In the genomic region with DNA sequence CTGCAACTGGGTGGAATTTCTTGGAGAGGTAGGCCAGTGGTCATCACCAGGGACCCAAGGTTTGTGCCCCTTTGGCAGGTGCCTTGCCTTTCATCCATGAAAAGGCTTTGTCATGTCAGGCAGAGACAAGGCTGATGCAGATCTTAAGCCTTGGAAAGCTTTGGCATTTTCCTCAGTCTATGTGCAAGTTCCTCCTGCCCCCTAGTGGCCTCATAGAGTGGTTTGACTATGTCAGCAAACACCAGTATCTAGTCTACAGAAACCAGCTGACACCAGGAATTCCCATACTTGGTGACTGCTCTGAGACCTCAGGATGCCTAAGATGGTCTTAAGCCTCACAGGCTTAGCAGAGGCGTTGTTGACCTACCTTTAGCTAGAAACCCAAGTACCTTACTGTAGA, we compare ENCODE assay signal across 8 mouse cellular contexts. TPM values are rescaled to one million over a fixed set of nuclear protein-coding genes. Genes with fewer than 3 reads are reported as not detected.
DNase-seq lines count a peak whose midpoint lies in the region; ATAC-seq lines count a peak whose summit lies in the region.

No protein-coding gene starts in this region.

- no peaks in the 10 kb centered on the region for H3K36me3 ChIP-seq in forebrain, embryonic 14.5 days (ENCODE audit: control insufficient read depth, insufficient read depth, low read length)
- no peaks in the 10 kb centered on the region for H3K36me3 ChIP-seq in limb, embryonic 10.5 days
- no peaks in the 10 kb centered on the region for H3K36me3 ChIP-seq in neural tube, embryonic 14.5 days (ENCODE audit: control insufficient read depth, insufficient read depth, low read length)

- H3K9me3 ChIP-seq in forebrain, embryonic 14.5 days (replicated peaks; ENCODE audit: control insufficient read depth, low read length): no peaks in the 10 kb centered on the region
- no peaks in the 10 kb centered on the region for H3K9me3 ChIP-seq in limb, embryonic 10.5 days (replicated peaks)
- no peaks in the 10 kb centered on the region for H3K9me3 ChIP-seq in neural tube, embryonic 14.5 days (ENCODE audit: control insufficient read depth, low read length)

- no peak overlapping the region for H3K27ac ChIP-seq in forebrain, embryonic 14.5 days (ENCODE audit: low read depth, low read length)
- no peak overlapping the region for H3K27ac ChIP-seq in limb, embryonic 10.5 days
- H3K27ac ChIP-seq in neural tube, embryonic 14.5 days (ENCODE audit: low read depth, low read length): no peak overlapping the region

- DNase-seq in cerebellum, adult 8-10 months: peak; percentile 6
- DNase-seq in cerebellum, adult 11-12 months: no peak
- peak; percentile 39 for DNase-seq in adrenal gland, postnatal 10 days
- DNase-seq in forebrain, embryonic 14.5 days (ENCODE audit: low spot score): peak; percentile 79
- peak; percentile 21 for DNase-seq in kidney, adult 18-20 months
- DNase-seq in limb, embryonic 10.5 days (ENCODE audit: low spot score): peak; percentile 47

- peak; percentile 83 for ATAC-seq in forebrain, embryonic 14.5 days
- peak; percentile 88 for ATAC-seq in neural tube, embryonic 14.5 days (ENCODE audit: low read depth)
- ATAC-seq in erythroid progenitor cell, adult 5-6 weeks (replicated peaks; ENCODE audit: low FRiP score, poor library complexity, severe bottlenecking): no peak

- H3K4me2 ChIP-seq in forebrain, embryonic 14.5 days (ENCODE audit: low read length): no peak overlapping the region
- no peak overlapping the region for H3K4me2 ChIP-seq in neural tube, embryonic 14.5 days (ENCODE audit: low read depth, low read length)

- no peak overlapping the region for H3K9ac ChIP-seq in forebrain, embryonic 14.5 days (ENCODE audit: low read length)
- H3K9ac ChIP-seq in neural tube, embryonic 14.5 days (replicated peaks; ENCODE audit: low read depth, low read length): no peak overlapping the region

- 20% methylated on average over 1 of the region's 1 CpGs for WGBS in forebrain, embryonic 14.5 days
- 15% methylated on average over 1 of the region's 1 CpGs for WGBS in limb, embryonic 10.5 days
- 39% methylated on average over 1 of the region's 1 CpGs for WGBS in neural tube, embryonic 14.5 days

- H3K4me1 ChIP-seq in forebrain, embryonic 14.5 days (ENCODE audit: control insufficient read depth, insufficient read depth, low read length): no peaks in the 10 kb centered on the region
- H3K4me1 ChIP-seq in limb, embryonic 10.5 days: no peaks in the 10 kb centered on the region
- no peaks in the 10 kb centered on the region for H3K4me1 ChIP-seq in neural tube, embryonic 14.5 days (ENCODE audit: control insufficient read depth, insufficient read depth, low read length)

- H3K4me3 ChIP-seq in forebrain, embryonic 14.5 days (ENCODE audit: low read depth, low read length): no peak overlapping the region
- H3K4me3 ChIP-seq in limb, embryonic 10.5 days: no peak overlapping the region
- no peak overlapping the region for H3K4me3 ChIP-seq in neural tube, embryonic 14.5 days (ENCODE audit: low read depth, low read length)

- H3K27me3 ChIP-seq in forebrain, embryonic 14.5 days (replicated peaks; ENCODE audit: control insufficient read depth, insufficient read depth, low read length): no peaks in the 10 kb centered on the region
- no peaks in the 10 kb centered on the region for H3K27me3 ChIP-seq in limb, embryonic 10.5 days (ENCODE audit: low read depth, poor library complexity, severe bottlenecking)
- H3K27me3 ChIP-seq in neural tube, embryonic 14.5 days (ENCODE audit: control insufficient read depth, insufficient read depth, low read length): no peaks in the 10 kb centered on the region

RNA-seq across cellular contexts. Expression of a gene that starts 24.2 kb away (rescaled TPM):
- not detected for total RNA-seq in adrenal gland, postnatal 10 days (2021)
- polyA plus RNA-seq in forebrain, embryonic 14.5 days (2014; fragmentation: Nextera tagmentation; extraction: Ambion mirVana): not detected in 2 replicates
- polyA plus RNA-seq in limb, embryonic 10.5 days (2016; fragmentation: Nextera tagmentation; extraction: Ambion mirVana): 0.09 TPM in 1 of 2 replicates, not detected in the other
- not detected in 2 replicates for polyA plus RNA-seq in neural tube, embryonic 14.5 days (2014; fragmentation: Nextera tagmentation; extraction: Ambion mirVana)
- total RNA-seq in erythroid progenitor cell, adult 5-6 weeks (2015; ENCODE audit: low replicate concordance): not detected in 2 replicates
- total RNA-seq in erythroid progenitor cell, adult 5-6 weeks (2017; ENCODE audit: low replicate concordance): not detected in 2 replicates

RNA-seq across cellular contexts. Expression of a gene that starts 58.2 kb away (rescaled TPM):
- 1 to 10 TPM; 3.6 to 8.0 TPM for total RNA-seq in adrenal gland, postnatal 10 days (2021)
- 3.4 and 3.5 TPM in 2 replicates for polyA plus RNA-seq in forebrain, embryonic 14.5 days (2014; fragmentation: Nextera tagmentation; extraction: Ambion mirVana)
- not detected in 2 replicates for polyA plus RNA-seq in limb, embryonic 10.5 days (2016; fragmentation: Nextera tagmentation; extraction: Ambion mirVana)
- polyA plus RNA-seq in neural tube, embryonic 14.5 days (2014; fragmentation: Nextera tagmentation; extraction: Ambion mirVana): 0.19 TPM in 1 of 2 replicates, not detected in the other
- not detected in 2 replicates for total RNA-seq in erythroid progenitor cell, adult 5-6 weeks (2015; ENCODE audit: low replicate concordance)
- total RNA-seq in erythroid progenitor cell, adult 5-6 weeks (2017; ENCODE audit: low replicate concordance): not detected in 2 replicates
